Mouse (Mus musculus): ENCODE measurements around the gene Zfp597.

DNA sequence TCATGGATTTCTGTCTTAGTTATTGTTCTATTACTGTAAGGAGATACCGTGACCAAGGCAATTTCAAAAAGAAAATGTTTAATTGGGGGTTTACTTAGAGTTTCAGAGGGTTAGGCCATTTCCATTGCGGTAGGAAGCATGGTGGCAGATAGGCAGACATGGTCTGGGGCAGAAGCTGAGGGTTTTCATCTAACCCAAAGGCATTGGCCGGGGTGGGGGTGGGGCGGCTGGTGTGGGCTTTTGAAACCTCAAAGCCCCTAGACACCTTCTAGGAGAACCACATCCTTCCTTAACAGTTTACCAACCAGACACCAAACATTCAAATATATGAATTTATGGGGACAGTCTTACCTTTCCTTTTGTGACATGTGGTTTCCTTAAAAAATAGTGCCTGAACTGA lies 25.1 kb downstream of the Zfp597 start:
- TF ChIP-seq CTCF (IDR thresholded peaks at IDR 0.05 in 2 of 3, conservative IDR thresholded peaks at IDR 0.05 in 1 of 3; ENCODE audit: control insufficient read depth in 1 of 3, insufficient read depth in 1 of 3, low read depth in 2 of 3, low read length in 3 of 3, poor library complexity in 1 of 3, severe bottlenecking in 1 of 3) (no peak), SMC3 (IDR thresholded peaks at IDR 0.05; ENCODE audit: low read depth, low read length) (no peak), POLR2A (IDR thresholded peaks at IDR 0.05; ENCODE audit: control insufficient read depth in 1 of 2, insufficient read depth in 1 of 2, low read depth in 1 of 2, low read length in 2 of 2, poor library complexity in 1 of 2) (no peak), E2F4 (IDR thresholded peaks at IDR 0.05; ENCODE audit: borderline replicate concordance, low read depth, low read length) (no peak)
